Mouse (Mus musculus) ES-E14 (cell line): ENCODE measurements around the gene Chrna5.

Source experiments
- CHD2 ChIP-seq: IDR thresholded peaks from 2 replicates; pipeline ENCODE4 v1.6.1; 2014; ENCODE audit warnings: mild to moderate bottlenecking, low read depth, low read length, inconsistent platforms
- ZC3H11A ChIP-seq: IDR thresholded peaks from 2 replicates; pipeline ENCODE4 v1.6.1; 2012; ENCODE audit warnings: low read depth, mild to moderate bottlenecking, inconsistent platforms, low read length, borderline replicate concordance

DNA sequence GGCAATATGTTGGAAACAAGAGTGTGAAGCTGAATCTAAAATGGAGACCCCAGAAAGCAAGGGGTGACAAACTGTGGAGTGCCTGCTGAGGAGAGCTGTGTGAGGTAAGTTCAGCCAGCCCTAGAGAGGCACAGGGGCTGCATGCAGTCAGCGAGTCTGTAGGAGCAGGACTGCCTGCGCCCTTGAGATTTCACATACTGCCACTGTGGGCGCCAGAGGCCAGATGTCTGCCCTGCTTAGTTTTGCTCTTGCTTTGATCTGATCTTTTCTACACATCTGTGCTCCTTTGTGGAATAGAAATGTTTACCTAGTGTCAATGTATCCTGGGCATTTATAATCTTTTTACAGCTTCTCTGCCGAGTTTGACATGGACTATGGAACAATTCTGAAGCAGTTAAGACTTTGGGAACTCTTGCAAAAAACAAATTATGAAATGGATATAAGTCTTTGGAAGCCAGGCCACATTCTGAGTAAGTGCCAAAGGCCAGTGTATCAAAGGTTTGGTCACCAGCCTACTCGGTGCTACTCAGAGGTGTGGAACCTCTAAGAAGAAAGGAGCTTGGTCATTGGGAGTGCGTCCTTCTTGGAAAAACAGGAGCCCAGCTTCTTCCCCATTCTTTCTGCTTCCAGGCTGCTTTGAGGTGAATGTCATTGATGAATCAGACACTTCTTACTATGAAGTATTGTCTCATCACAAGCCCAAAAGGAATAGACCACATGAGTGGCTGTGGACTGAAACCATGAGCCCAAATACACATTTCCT, 30.1 kb downstream of the Chrna5 start:
- TF ChIP-seq CHD2 (no peak), ZC3H11A (no peak)
